Mouse (Mus musculus): ENCODE results near the gene Olfr639.
"Not testable (repeated sequence)": the region's sequence is repeated elsewhere in the genome, so short reads cannot be mapped to it uniquely, and the experiment has no call there.

The Olfr639 gene

GRCm38 (mm10) chr7:104017203-104017602, at the start of gene Olfr639:
TSS of gene Olfr639 (minus strand) at chr7:104017303.
- no peak for DNase-seq (ENCODE audit: low spot score)

GRCm38 (mm10) chr7:104061345-104061744, 44.2 kb upstream of the Olfr639 start, which contains the start of gene 4930516K23Rik:
TSS of gene 4930516K23Rik (minus strand) at chr7:104061445.
- DNase-seq (ENCODE audit: low spot score): no peak

DNA sequence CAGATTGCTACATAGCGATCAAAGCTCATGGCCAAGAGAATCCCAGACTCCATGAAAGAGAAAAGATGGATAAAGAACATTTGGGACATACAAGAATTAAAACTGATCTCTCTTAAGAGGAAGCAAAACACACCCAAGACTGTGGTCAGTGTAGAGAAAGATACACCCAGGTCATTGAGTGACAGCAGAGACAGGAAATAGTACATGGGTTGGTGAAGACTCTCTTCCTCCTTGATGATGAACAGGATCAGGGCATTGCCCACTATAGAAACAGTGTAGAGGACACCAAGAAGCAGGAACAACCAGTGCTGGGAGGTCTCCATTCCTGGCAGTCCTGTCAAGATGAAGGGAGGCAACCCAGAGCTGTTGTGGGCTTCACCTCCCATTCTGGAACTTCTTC, 42.1 kb upstream of the Olfr639 start:
- no peak for DNase-seq (ENCODE audit: low spot score)

DNA sequence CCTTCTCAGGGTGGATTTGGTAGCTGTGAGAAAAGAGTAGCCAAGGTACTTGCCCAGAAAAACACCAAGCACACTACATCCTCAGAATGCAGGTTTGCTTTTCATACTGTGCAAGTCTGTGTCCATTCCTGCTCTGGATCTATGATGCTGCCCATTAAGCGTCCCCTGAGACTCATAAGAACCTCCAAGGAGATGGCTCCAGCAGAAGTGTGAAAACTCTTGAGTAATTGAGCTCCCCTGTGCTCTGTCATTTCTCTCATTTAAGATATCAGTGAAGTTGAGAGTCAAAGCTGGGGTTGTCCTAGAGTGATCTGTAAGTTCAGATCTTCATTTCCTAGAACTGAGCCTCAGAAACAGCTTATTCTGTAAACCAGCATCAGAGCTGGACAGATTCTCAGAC, 35.5 kb upstream of the Olfr639 start, which contains the start of gene Olfr642:
Gene Olfr642 (minus strand): TSS at position 101 of the 400 bp plus-strand sequence.
- no peak for DNase-seq (ENCODE audit: low spot score)

DNA sequence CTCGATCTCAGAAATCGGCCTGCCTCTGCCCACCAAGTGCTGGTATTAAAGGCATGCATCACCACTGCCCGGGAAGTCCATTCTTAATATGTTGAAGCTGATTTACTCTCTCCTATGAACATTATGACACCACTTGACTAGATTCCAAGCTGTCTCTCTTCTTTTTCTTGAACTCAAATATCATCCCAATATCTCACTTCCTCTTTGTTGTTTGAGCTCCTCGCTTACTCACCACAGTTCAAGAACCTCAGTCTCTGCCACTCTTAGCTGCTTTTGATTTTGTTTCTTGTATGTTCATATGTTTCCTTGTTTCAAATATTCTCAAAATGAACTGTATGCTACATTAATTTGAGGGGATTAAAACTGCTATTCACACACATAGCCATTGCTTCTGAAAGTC, 33.6 kb upstream of the Olfr639 start:
- no peak for DNase-seq (ENCODE audit: low spot score)

GRCm38 (mm10) chr7:104035145-104035544, 18.0 kb upstream of the Olfr639 start, which contains the start of gene Olfr641:
TSS of gene Olfr641 (plus strand) at chr7:104035445.
- no peak for DNase-seq (ENCODE audit: low spot score)

GRCm38 (mm10) chr7:104026978-104027377, 9.9 kb upstream of the Olfr639 start:
- no peak for DNase-seq (ENCODE audit: low spot score)

DNA sequence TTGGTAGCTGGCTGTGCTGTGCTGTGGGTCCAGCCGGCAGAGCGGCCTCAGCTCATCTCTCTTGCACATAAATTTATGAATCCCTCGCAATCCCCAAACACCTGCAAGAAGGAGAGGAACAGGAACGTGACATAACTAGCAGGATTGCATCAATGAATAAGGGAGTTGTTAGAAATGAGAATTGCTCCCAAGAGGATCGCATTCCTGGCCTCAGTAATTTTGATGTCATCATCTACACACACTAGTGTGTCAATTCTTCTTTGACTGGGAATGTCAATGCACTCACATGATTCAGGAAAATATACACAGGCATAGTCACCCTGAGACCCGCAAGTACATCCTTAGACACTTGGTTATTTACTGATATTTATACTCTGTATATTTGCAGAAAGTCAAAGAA, 8.4 kb upstream of the Olfr639 start, which contains the start of gene Olfr640:
Gene Olfr640 (minus strand): TSS at position 101 of the 400 bp plus-strand sequence.
- no peak for DNase-seq (ENCODE audit: low spot score)

DNA sequence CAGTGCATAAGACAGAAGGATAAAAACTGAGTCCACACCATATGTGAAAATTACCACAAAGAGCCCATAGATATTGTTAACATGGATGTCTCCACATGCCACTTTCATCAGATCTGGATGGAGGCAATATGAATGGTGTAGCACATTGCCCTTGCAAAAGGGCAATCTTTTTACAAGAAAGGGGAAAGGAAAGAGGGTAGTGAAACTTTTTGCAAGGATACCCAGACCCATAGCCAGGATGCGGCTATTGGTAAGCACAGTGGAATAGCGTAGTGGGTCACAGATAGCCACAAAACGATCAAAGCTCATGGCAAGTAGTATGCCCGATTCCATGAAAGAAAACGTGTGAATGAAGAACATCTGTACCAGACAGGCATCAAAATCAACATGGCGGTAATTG, 4.5 kb upstream of the Olfr639 start:
- DNase-seq (ENCODE audit: low spot score): no peak

DNA sequence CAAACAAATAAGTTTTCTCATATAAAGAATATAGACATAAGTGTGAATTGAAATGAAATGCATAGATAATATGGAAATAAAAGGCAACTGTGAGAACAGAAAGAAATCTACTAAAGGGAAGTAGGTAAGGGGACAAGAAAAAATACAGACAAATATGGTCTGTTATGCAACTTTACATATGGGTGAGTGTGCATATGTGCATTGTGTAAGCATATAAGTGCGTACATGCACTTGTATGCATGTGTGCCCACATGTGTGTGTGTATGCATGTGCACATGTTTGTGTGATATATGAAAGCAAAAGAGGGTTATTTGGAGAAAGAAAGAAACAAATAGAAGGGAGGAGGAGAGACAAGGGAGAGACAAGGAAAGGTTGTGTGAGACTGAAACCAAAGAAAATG, 1.9 kb upstream of the Olfr639 start:
- DNase-seq (ENCODE audit: low spot score): no peak

DNA sequence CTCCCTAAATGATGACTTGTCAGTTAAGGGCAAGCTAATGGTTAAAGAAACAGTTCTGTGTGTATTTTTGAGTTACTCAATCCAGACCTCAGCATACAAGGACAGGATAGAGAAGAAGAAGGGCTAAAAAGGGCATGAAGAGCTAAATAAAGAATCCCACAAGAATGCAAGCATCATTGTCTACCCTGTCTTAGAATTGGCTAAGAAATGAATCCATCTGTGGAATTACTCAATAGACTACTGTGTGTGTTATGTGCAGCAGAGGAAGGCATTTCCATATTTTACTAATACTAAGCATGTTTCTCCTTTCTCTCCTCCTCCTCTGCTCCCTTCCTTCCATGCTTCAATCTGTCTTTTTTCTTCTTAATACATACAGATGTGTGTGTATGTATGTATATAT, 18.0 kb downstream of the Olfr639 start:
- DNase-seq (ENCODE audit: low spot score): no peak

DNA sequence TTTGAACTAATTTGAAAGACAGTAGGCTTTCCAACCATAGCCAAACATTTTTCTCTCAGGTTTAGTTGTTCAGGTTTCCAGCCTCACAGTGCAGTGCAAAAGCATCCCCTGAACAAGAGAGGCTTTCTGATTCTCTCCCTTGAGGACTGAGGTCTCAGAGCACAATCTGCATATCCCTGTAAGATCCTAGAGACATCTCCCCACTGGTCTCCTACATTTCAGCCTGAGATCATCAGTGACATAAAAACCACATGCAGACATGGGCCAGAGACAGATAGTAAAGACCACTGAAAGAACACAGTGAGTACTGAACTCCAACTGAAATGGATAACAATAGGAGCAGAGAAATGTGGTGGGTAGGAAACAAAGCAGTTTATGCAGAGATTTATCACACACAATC, 18.7 kb downstream of the Olfr639 start, which contains the start of gene Olfr638:
Gene Olfr638 (plus strand): TSS at position 301 of the 400 bp plus-strand sequence.
- DNase-seq (ENCODE audit: low spot score): no peak

GRCm38 (mm10) chr7:103971782-103972181, 45.3 kb downstream of the Olfr639 start:
- DNase-seq (ENCODE audit: low spot score): no peak

GRCm38 (mm10) chr7:103970852-103971251, 46.3 kb downstream of the Olfr639 start, which contains the start of gene Olfr635:
TSS of gene Olfr635 (plus strand) at chr7:103971152.
- no peak for DNase-seq (ENCODE audit: low spot score)

- not testable (repeated sequence) for DNase-seq (ENCODE audit: low spot score)
Observed at GRCm38 (mm10) chr7:103966873-103967272, 50.2 kb downstream of the Olfr639 start.

All from c-Kit-positive CD71-positive TER-119-positive erythroid progenitor cells, embryonic 14.5 days (primary cell).